Mouse (Mus musculus) MEL (cell line): ENCODE measurements around the gene Cdk18.

Experiments
- CTCF ChIP-seq, 3 experiments: IDR thresholded peaks in 2 of 3; conservative IDR thresholded peaks in 1 of 3; 2 replicates each; pipeline ENCODE4 v1.5.1; 2011 to 2012; ENCODE audit warnings: low read length in 3 of 3, low read depth in 2 of 3, mild to moderate bottlenecking in 2 of 3, improper control_type of control experiment in 1 of 3, inconsistent platforms in 1 of 3, mixed read lengths in 1 of 3, moderate library complexity in 1 of 3; ENCODE audit not compliant: control insufficient read depth in 1 of 3, insufficient read depth in 1 of 3, poor library complexity in 1 of 3, severe bottlenecking in 1 of 3
- EP300 ChIP-seq, 2 experiments: IDR thresholded peaks; 2 replicates each; pipeline ENCODE4 v1.6.1; 2011; ENCODE audit warnings: improper control_type of control experiment in 2 of 2, low read length in 2 of 2, low read depth in 1 of 2, mild to moderate bottlenecking in 1 of 2

GRCm38 (mm10) chr1:132075576-132075975 is 63.9 kb downstream of the Cdk18 start:
- no peak for TF ChIP-seq CTCF (IDR thresholded peaks at IDR 0.05 in 2 of 3, conservative IDR thresholded peaks at IDR 0.05 in 1 of 3; ENCODE audit: control insufficient read depth in 1 of 3, insufficient read depth in 1 of 3, low read depth in 2 of 3, low read length in 3 of 3, poor library complexity in 1 of 3, severe bottlenecking in 1 of 3)
- TF ChIP-seq EP300 (IDR thresholded peaks at IDR 0.05; ENCODE audit: low read depth in 1 of 2, low read length in 2 of 2), result no peak
